Mouse (Mus musculus) cerebellum, postnatal 10 days (tissue): ENCODE data around the gene Gm17359.

Source experiments
- DNase-seq, 2 experiments: peaks; one replicate each; pipeline ENCODE4 v3.0.0; 2021; ENCODE audit warnings: mixed read lengths in 2 of 2

Gene Gm17359

DNA sequence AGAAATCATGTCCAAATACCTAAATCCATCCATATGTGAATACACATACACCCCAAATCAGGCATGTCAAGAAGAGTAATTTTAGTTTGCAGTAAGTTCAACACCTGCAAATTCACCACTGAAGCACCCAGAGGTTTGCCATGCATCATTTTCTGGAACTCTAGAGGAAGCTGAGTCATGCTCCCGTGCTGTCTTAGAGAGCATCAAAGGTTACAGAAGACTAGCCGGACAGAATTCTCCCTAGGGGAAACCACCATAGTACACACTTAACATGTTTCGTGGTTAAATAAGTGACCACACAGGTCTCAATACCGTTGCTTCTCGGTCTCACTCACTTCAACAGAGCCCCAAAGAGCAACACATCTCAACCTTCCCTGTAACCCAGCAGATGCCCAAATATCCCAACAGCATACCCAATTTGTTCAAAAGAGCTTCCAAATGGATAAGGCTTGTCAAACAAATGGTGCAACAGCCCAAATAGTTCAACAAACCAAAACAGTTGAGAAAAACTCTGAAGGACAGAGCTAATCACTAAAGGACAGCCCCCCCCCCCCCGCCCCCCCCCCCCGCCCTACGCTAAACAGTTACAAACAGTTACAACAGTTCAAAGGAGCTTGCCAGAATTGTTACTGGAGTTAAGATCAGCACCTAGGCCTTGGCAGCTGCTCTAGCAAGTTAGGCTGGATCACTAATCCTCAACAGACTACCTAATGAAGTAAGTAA lies at the start of gene Gm17359:
Gene Gm17359, plus strand, starts transcription at position 618 of the 723 bp plus-strand sequence.
- DNase-seq: no peak

DNA sequence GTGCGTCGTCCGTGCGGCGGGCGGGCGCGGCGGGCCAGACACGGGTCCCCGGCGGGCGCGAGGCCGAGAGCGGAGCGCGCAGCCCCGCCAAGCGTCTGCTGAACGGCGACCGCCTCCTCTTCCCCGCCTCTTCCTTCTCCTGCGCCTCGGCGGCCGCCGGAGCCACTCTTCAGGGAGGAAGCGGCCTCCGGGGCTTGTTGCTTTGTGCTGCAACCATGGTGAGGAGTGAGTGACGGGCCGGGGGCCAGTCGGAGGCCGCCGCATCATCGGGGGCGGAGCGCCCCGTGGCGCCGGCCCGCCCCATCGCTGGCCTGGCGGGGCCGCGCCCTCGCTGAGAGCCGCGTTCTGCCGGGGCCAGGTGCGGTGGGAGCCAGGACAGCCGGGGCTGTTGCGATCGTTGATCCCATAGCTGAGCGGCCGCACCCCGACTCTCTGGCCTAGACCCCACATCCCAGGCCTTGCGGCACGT lies 49.3 kb upstream of the Gm17359 start:
- DNase-seq: peak; percentile 95 to 97

DNA sequence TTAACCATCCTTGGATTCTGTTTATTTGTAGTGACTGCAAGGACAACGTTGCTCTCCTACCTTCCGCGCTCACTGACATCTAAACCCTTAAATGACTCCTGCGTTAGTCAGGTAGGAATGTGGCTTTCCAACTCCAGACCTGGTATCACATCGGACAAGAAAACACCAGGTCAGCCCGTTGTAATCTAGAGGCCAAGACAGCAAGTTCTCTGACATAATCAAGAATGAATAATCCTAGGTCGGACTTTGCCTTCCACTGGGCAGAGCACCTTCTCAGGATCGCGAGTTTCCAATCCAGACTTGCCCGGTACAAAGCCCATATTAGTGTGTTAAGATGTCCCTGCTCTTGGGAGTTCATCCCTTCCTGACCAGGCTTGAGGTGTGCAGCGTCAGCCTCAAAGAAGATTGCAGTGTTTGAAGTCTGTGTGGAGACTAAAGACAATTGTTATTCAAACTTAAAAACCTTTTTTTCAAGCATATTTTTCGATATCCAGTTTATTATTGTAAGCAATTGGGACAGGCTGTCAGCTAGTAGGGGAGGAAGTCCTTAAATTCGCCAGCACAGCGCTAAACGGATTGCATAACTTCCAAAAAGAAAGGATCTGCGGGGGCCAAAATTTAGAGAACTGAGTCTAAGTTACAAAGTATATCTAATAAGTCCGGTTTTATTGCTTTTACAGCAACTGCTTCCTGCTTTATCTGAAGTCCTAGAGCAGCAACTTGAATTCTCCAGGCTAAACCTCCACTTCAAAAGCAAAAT lies 48.6 kb upstream of the Gm17359 start:
- DNase-seq: no peak

DNA sequence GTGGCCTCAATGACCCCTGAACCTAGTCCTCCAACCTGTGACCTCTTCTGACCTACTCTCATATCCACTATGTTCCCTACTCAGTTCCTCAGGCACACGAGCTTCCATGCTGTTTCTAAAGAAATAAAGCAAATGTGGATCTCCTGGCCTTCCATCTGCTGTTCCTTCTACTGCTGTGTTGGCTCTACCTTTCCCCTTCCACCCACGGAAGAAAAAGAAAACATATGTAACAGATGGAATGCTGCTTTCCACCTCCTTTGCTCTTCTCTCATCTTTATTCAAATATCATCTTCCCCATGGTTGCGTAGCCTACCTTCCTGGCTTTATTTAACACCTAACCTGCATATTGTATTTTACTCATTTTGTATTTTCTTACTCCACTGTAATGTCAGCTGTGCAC lies 47.4 kb upstream of the Gm17359 start:
- DNase-seq: no peak

DNA sequence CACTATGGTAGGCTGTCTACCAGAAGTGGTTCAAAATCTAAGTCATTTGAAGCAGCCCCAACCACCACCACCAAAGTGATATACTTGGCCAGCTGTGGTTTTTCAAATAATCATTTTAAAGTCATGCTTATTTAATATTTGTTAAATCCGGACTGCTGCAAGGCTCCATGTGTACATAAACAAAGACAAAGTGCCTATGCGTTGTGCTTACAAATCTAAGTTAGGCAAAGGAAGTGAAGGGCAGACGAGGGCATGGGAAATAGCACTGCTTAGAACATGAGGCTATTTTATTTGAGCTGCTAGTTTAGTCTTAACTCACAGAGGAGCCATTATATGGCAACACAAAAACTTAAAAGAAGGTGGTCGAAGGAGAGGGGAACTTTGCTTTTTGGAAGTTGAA lies 43.4 kb upstream of the Gm17359 start:
- DNase-seq: no peak

DNA sequence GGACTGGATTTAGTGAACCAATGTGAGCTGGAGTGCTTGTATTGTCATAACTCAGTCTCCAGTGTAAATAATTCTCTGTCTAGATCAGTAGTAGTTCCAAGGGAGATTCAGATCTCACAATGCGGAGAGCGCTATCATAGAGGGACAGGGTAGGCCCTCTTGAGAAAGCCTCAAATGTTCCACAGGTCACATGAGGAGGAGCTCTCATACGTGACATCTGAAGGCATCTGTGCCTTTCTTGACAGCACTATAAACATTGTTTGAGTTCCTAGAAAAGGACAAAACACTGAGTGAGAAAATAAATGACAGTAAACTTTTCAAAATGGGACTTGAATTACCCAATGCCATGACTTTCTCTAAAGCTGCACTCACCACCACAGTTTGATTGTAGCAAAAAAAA lies 41.8 kb upstream of the Gm17359 start:
- DNase-seq: no peak

DNA sequence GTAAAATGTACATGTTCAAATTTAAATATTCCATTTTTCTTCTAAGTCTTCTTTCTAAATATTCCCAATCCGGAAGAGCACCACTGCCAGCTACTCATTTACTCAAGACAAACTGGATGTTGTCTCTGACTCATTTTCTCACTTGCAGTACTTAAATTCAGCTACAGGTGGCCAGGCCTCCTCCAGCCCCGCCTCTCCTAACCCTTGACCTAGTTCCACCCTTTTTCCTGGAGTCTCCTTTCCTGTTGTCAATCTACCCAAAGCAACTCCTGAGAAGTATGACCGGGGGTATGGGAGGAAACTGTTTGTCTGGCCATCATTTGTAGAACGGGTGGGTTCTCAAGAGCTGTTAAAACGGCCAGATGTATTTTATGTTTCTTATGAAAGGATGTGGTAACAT lies 40.4 kb upstream of the Gm17359 start:
- no peak for DNase-seq

DNA sequence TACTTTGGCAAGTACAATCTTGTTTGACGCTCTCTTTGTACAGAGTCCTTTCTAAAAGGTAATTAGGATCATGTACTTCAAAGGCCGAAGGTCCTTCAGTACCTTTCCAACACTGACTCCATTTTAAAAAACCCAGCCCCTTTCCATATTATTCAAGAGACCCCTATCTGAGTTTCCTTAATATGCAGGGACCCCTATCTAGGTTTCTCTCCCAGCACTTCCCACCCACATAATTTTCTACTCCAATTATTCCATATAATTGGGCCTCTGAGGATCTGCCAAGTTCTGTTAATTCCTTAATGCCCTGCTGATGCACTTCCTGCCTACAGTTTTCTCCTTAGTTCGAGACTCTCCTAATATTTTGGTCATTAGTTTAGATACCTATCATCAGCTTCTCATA lies 39.9 kb upstream of the Gm17359 start:
- no peak for DNase-seq

DNA sequence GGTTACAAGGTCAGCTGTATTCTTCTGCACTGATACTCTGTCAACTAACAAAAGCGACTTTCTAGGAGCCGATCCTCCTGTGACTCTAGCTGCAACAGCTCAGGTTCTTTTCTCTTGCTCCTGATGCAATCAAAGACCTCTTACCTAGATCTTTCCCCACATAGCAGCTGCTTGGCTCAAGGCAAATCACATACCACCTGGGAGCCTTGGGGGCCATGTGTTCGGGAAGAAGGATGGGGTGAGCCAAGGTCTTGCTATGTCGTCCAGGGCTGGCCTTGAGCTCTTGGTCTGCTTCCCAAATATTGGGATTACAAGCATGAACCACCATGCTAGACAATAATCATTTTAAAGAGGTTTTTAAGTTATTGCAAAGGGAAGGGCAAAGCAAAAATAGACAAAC lies 39.2 kb upstream of the Gm17359 start:
- peak in 1 of 2 experiments; percentile 13 for DNase-seq

DNA sequence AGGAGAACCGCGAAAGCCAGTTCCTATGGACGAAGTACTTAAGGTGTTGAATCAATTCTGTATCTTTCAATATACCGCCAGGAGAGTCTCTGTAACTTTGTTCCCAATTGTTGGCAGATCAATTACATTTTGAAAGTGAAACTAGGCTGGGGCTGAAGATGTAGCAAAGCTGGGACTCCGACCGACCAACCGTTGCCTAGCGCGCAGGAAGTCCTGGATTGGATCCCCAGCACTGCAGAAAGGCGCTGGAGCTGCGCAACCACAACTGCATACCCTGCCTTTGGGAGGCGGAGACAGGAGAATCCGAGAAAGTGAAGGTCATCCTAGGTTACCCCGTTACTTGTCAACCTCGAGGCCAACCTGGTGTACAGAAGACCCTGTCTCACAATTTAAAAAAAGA lies 37.1 kb upstream of the Gm17359 start:
- DNase-seq: no peak

DNA sequence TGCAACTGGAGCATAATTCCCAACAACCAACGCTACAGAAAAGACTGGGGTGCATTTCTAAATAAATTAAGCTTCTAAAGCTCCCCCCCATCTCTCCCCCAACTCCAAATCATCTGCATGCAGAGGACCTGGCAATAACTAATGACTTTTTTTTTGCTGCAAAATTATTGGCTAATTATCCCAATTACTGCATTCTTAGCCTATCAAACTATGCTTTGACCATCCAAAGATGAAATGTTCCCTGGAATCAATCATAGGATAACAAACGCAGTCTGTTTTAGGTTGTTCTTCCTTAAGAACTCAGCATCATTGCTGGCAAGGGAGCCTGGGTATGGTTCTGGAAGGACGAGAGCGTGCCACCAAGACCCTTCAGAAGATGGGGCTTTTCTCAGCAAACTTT lies 27.9 kb upstream of the Gm17359 start:
- no peak for DNase-seq

DNA sequence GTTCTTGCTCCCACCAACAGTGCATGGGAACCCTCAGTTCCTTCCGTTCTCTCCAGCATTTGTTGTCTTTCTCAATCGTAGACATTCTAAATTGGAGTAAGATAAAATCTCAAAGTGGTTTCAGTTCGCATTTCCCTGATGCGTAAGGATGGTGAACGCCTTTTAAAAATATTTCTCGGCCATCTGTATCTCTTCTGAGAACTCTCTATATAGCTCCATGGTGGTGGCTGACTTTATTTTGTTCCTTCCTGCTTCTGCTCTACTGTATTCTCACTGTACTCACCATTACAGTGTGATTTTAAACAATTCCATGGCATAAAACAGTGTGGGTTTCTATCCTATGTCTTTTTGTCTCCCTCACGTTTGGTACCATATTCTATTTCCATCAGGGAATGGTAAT lies 26.3 kb upstream of the Gm17359 start:
- DNase-seq: no peak

DNA sequence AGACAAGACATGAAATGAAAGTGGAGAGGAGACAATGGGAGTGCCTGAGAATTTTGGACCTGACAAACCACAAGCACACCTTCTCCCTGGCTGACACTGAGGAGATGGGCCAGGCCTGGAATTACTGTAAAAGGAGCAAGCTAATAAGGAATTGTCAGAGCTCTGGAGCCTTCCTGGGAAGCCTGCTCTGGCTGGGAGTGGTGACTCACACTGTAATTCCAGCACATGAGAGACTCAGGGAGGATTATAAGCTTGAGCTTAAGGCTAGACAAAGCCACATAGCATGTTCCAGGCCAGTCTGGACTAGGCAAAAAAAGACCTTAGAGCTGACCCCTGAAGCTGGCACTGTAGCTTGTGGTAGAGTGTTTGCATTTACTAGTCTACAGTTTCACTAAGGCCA lies 24.6 kb upstream of the Gm17359 start:
- DNase-seq: no peak

DNA sequence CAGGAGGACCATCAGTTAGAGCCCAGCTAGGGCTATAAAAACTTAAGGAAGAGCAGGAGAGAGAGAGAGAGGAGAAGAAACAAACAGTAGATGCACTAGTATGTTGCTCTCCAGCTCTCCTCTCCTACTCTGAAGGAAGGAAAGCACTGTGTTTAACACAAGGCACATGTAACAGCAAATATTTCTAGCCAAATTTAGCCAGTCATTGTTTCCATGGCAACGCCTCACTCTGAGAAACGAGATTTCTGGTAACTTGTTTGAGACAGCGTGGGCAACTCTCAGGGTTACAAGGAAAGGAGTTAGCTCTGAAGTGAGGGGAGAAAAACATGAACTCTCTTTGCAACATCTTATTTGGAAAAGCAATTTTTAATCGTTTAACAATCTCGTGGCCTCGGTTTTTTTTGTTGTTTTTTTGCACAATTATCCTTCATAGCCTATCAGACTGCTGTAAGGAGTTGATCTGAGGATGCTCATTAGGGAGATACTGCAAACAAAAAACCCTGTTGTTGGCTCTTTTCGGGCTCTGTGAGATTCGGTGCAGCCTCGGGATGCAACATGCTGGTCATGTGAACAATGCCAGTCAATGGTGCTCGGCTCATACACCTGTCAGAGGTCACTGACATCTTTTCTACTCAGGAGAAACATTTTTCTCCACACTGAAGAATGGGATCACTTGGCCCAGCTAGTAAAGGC lies 22.3 kb upstream of the Gm17359 start:
- peak; percentile 26 to 28 for DNase-seq

DNA sequence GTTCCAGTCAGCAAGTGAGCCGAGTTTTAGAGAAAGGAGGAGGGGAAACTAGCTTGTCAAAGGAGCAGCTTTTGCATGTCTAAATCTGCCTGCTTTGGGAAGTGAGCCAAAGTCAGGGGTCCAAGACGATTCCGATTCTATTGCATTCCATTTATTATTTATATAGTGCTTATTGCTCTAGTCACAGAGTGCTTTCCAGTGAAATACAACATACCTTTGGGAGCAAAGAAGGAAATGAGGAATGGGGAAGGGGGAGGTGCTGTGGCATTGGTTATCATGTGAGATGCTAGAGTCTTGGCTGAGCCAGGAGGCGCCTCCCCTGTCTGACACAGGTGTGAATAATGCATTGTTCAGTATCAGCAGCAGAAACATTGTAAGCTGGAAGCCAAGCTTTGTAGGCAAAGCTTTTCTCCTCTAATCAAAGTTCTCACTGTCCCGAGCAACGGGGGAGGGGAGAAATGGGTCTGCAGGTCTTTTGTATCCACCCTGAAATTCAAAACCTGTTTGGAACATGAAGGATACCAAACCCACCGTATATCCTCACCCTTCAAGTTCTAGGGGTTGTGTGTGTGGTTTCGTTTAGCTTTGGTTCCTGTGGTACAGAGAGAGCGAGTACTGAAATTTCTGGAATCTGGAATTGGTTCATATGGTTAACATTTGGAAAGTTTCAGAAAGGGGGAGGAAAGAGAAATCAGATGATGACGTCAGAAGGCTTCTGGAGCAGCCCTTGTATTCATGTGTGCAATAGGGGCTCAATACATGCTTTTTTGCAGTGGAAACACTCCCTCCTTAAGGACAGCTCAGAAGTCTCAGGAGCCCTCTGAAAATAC lies 11.5 kb upstream of the Gm17359 start:
- DNase-seq: peak; percentile 5 to 16

DNA sequence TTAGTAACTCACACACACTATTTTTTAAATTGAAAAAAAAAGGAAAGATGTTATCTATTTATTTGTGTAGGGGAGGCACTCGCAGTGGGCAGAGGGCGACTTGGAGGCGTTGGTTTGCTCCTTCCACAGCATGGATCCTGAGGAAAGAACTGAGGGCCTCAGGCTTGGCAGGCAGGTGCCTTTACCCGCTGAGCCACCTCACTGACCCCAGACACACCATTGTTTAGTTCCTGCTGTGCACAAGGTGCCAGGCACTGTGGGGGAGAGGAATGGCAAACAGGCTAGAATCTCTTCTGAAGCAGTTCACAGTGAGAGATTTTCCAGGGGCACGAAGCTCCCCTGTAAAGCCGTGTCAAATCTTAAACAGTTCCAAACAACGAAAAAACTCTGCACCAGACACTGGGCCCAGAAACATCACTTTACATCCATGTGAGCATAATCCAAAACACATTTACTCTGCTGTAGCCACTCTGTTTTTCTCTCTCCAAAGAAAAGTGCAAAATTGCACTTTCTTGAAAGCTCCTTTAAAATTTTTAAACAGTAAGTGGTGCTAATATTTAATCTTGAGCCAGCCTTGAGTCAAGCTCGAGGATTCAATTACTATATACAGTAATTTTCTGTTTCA lies 6.7 kb upstream of the Gm17359 start:
- peak in 1 of 2 experiments; percentile 24 for DNase-seq

DNA sequence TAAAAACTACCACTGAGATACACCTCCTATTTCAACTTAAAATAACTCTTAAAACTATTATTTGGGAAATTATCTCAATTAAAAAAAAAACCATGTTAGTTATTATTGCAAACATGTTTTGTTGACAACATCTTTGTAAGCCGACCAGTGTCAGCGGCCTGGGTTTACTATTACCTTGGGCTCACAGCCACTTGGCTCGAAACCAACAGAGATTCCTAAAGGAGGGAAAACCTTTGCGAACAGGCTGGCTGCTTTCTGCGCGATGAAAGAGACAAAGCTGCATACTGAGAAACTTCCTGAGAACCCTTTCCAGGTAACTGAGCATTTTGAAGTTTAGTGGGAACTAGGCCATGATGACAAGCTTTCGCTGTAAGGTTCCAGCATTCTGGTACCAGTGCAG lies 3.4 kb upstream of the Gm17359 start:
- DNase-seq: peak; percentile 40 to 62

DNA sequence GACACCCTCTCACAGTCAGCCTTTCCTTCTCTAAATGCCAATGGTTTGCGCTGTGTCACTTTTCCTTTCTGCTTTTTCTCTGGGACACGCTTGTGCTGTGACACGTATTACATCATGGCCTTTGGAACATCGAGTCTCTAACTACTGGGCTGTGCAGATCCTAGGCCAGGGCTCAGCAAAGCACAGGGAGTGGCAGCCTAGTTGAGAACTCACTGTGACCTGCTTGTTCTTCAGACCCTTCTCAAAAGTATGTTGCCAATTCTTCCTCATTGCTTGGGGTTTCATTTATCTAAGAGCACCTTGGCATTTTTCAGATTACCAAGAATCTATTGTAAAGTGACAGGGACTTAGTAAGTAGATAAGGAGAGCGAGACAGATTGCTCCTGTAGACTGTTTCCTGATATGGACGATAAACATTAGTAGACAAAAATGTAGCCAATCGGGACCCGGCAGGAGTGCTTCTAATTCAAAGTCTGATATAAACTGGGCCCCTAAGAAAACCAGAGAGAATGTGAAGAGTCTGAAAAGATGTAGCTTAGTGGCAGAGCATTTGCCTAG lies 2.7 kb upstream of the Gm17359 start:
- DNase-seq: no peak

DNA sequence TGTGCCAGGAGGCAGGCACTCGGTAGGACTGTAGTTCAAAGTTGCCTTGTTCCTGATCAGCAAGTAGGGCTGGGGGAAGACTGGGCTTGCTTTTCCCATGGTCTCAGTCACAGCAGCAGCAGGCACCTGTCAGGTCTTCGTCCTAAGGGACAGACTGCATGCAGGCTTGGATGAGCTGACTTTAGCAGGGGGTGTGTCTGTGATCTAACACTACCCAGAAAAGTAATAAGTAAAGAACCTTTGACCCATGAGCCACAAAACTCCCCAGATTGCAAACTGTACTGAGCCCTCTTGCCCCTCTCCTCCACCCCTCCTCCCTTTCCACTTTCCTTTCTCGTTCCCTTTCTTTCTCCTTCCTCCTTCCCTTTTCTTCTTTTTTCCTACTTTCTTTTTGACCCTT lies 4.3 kb downstream of the Gm17359 start:
- DNase-seq: no peak

DNA sequence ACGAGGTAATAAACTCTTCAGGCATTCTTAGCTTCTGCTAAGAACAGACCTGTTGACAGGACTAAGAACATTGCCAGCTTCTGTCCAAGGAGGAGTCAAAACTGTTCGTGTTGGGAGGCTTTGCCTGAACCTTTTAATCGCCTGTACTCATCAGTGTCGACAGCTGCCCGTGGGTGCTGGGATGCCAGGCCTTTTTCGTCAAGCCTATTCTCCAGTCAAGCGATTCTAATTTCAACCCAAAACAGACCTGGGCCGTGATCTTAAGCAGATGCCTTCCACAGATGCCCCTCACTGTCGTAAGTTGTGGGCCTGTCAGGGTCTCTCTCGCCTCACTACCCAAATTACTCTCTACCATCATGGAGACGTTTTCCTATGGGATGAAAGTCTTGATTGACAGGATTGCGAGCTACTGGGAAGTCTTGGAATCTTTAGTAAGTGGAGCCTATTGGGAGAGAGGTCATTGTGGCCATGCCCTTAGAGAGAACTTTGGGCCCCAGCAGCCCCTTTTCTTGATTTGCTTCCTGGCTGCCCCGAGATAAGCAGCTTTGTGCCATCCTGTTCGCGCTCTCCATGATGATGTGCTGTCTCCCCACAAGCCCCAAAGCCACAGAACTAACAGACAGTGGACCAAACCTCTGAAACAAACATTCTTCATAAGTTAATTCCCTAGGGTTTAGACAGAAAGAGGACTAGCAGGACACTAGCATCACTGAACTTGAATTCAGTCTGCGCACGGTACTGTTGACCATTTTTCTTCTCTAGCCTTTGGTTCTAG lies 6.7 kb downstream of the Gm17359 start:
- no peak for DNase-seq

DNA sequence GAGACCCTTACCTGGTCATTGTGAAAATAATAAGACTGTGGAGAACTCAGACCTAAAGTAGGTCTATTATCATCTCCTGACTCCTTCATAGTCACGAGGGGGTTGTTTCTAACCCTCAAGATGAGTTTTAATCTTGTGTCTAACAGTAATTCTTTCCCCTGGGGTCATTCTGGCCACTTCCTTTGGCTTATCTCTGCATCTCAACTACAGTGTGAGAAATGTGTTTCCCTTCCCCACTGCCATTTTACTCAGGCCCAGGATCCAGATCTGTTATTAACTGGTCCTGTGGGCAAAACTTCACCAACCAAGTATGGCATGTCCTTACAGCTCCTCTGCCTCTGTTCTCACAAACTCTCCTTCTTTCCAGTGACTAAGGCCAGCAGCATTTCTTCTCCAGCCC lies 12.8 kb downstream of the Gm17359 start:
- DNase-seq: no peak
